ENCODE assay signal across 20 mouse cellular contexts in genomic region chr4:83234132-83234531, GRCm38 (mm10).
DNase-seq lines count a peak whose midpoint lies in the region; ATAC-seq and TF ChIP-seq lines count a peak whose summit lies in the region.
"Had no signal": no experiment of that assay in that cellular context is flagged by ENCODE, and none has a peak within 500 bp of the region (broad histone marks: within the 10 kb centered on the region; RNA-seq: fewer than 3 reads in every experiment).

No protein-coding gene starts in this region.

- 0 out of 2 replicates have a peak overlapping the region, but pooled peaks have one; percentile 10 for H3K27ac ChIP-seq in layer of hippocampus, adult 2 months
- H3K27ac ChIP-seq in forebrain, embryonic 15.5 days (replicated peaks) = peak overlapping the region; percentile 93
- no peak overlapping the region for H3K27ac ChIP-seq in intestine, embryonic 16.5 days (ENCODE audit: low read length)
- H3K27ac ChIP-seq: limb, embryonic 15.5 days had no signal

- TF ChIP-seq CTCF in layer of hippocampus, adult 2 months (conservative IDR thresholded peaks at IDR 0.05) = no peak

- H3K4me3 ChIP-seq in layer of hippocampus, adult 2 months = no peak overlapping the region
- no peak overlapping the region for H3K4me3 ChIP-seq in forebrain, embryonic 15.5 days
- H3K4me3 ChIP-seq in intestine, embryonic 16.5 days (ENCODE audit: low read length) = no peak overlapping the region
- H3K4me3 ChIP-seq: heart, embryonic 12.5 days; limb, embryonic 15.5 days; myocyte had no signal

- no peaks in the 10 kb centered on the region for H3K9me3 ChIP-seq in forebrain, embryonic 15.5 days
- H3K9me3 ChIP-seq in intestine, embryonic 16.5 days (ENCODE audit: control insufficient read depth, low read length) = no peaks in the 10 kb centered on the region
- H3K9me3 ChIP-seq: limb, embryonic 15.5 days had no signal

- H3K9ac ChIP-seq in forebrain, embryonic 15.5 days (replicated peaks) = no peak overlapping the region
- H3K9ac ChIP-seq in intestine, embryonic 16.5 days (ENCODE audit: low read depth, low read length) = no peak overlapping the region
- H3K9ac ChIP-seq: heart, embryonic 12.5 days; limb, embryonic 15.5 days; lung, embryonic 14.5 days had no signal

- H3K4me1 ChIP-seq in forebrain, embryonic 15.5 days = peaks cover 29% of the 10 kb centered on the region
- H3K4me1 ChIP-seq in intestine, embryonic 16.5 days (ENCODE audit: control insufficient read depth, insufficient read depth, low read length) = peaks cover 3% of the 10 kb centered on the region

- no peak overlapping the region for H3K4me2 ChIP-seq in forebrain, embryonic 15.5 days (replicated peaks)
- H3K4me2 ChIP-seq in intestine, embryonic 16.5 days (ENCODE audit: low read depth, low read length) = no peak overlapping the region
- H3K4me2 ChIP-seq: heart, embryonic 12.5 days; limb, embryonic 15.5 days; lung, embryonic 14.5 days had no signal

- ATAC-seq in activated CD4-positive, CD25-positive, alpha-beta regulatory T cell, adult 4 months = peak; percentile 33
- no peak for ATAC-seq in forebrain, embryonic 15.5 days (replicated peaks)
- ATAC-seq in intestine, embryonic 16.5 days = no peak
- ATAC-seq: CD4-positive, CD25-positive, alpha-beta regulatory T cell, adult 4 months had no signal

- DNase-seq in layer of hippocampus, adult 2 months (ENCODE audit: low spot score in 2 of 2) = no peak
- DNase-seq in layer of hippocampus, postnatal 36 days = no peak
- DNase-seq in naive thymus-derived CD4-positive, alpha-beta T cell, adult 2 months (ENCODE audit: low read depth) = peak; percentile 23
- DNase-seq in urinary bladder, postnatal 36 days (ENCODE audit: low spot score in 2 of 2) = no peak
- DNase-seq: adrenal gland, adult 2 months; heart, postnatal 36 days; kidney, adult 8-10 months; kidney, postnatal 36 days; midbrain, embryonic 14.5 days; retina, postnatal 1 day; thymus, adult 2 months had no signal

- no peaks in the 10 kb centered on the region for H3K36me3 ChIP-seq in forebrain, embryonic 15.5 days
- no peaks in the 10 kb centered on the region for H3K36me3 ChIP-seq in intestine, embryonic 16.5 days (ENCODE audit: control insufficient read depth, insufficient read depth, low read length)
- H3K36me3 ChIP-seq: G1E; limb, embryonic 15.5 days had no signal

- 91% methylated on average over 7 of the region's 7 CpGs for WGBS in forebrain, embryonic 15.5 days
- 88% methylated on average over 7 of the region's 7 CpGs for WGBS in intestine, embryonic 16.5 days

- no peaks in the 10 kb centered on the region for H3K27me3 ChIP-seq in forebrain, embryonic 15.5 days
- no peaks in the 10 kb centered on the region for H3K27me3 ChIP-seq in intestine, embryonic 16.5 days (replicated peaks; ENCODE audit: control insufficient read depth, insufficient read depth, low read length)
- H3K27me3 ChIP-seq: heart, embryonic 12.5 days; limb, embryonic 15.5 days had no signal
